Mouse (Mus musculus): Measurements from ENCODE around the gene Slc24a4.
A peak's percentile ranks its signal among the peaks of the same experiment; 100 is the strongest.
"Not testable (repeated sequence)": the region's sequence is repeated elsewhere in the genome, so short reads cannot be mapped to it uniquely, and the experiment has no call there.

Gene Slc24a4

GRCm38 (mm10) chr12:102166691-102167261 is 38.2 kb downstream of the Slc24a4 start:
- no peak for DNase-seq (ENCODE audit: low spot score)

DNA sequence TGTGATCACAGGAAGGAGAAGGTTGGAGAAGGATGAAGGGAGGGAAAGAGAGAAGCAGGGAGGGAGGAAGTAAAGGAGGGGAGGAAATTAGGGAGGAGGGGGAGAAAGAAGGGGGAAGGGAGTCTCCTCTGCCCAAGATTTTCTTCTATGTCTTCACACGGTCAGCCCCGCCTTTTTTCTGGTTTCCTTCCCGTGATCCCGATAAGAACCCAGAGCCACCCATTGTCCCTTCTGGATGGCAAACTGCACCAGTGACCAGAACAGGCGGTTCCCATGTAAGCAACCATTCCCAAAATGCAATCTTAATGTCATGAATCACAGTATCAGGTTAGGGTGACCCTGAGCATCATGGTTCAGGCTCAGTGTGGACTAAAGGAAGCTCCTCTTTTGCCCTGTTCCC is 38.8 kb downstream of the Slc24a4 start:
- no peak for DNase-seq (ENCODE audit: low spot score)

DNA sequence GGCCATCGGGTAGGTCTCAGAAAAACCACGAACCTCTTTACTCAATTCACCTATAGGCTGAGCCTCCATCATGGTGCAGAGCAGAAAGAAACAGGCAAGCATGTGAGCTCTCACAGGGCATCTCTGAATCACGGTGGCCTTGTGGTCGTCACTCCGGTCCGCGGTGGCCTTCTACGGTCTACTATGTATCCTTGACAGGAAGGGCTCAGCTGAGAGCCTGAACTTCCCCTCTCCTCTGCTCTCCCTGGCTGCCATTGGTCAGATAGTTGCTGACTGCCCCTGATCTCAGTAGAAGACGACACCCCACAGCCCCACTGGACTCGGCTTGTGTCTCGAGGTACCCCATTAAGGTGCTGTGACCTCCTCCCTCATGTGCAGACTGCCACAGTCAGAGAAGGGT is 44.2 kb downstream of the Slc24a4 start:
- DNase-seq (ENCODE audit: low spot score) = no peak

DNA sequence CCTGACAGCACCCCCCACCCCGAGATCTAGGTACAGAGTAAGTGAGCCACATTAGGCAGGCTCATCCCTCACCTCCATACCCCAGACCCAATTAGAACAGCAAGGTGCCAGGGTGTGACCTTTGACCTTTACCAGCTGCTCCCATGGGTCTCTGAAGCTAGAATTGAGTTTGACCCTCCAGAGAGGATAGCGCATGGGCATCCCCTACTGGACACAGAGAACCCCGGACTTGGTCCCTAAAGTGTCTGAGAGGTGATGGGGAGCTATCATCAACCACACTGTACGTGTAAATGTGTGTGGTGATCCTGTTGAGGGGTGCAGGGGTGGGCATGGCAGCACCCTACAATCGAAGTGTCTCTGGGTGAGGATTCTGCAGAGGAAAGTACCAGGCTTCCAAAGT is 44.8 kb downstream of the Slc24a4 start:
- DNase-seq (ENCODE audit: low spot score) = no peak

DNA sequence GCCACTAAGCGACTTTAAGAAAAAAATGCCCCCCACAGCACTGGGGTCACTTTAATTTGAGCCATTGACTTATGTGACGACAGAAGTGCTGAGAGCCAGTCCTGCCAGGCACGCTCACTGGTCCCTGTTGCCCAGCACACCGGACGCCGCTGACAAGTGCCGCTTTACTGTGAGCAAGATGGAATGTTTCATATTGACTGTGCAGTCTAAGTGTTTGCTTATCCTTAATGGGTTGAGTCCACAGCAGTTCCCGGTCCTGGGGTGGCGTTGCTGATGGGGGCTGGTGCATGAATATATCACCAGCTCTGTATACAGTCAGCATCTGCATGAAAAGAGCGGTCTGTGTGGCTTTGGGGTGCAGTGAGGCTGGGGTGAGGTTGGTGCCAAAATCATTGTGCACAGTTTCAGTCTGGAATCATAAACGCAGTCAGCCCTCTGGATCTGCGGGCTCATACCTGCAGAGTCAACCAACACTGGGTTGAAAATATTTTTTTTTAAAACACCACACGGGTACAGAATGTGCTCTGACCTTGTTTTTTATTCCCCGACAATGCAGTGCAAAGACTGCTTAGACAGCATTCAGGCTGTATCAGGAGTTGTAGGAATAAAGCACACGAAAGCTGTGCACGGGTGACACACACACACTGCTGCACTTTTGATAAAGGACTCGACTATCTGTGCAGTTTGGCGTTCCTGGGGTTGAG is 52.0 kb downstream of the Slc24a4 start:
- no peak for DNase-seq (ENCODE audit: low spot score)

DNA sequence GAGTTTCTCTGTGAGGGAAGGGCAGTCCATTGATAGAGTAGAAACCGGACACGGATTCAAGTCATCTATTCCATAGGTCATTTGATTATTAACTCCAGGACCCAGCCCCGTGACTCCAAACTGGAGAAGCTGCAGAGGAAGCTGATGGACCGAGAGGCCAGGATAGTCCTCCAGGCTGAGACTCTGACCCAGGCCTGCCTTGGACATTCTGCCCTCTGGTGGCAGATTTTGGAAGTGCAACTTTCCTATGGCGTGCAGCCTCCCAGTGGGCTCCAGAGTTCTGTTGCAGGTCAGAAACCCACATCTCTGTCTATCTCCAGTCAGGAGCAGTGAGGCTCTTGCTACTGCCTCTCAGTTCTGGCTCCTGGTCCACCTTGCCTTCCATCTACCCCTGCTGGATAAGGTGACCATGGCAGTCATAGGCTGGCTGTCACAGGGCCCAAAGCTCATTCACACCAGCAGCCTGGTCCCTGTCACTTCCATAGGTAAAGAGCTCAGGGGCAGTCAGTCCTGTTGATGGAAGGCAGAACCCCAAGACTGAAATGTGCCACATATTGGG is 53.3 kb downstream of the Slc24a4 start:
- DNase-seq (ENCODE audit: low spot score) = no peak

DNA sequence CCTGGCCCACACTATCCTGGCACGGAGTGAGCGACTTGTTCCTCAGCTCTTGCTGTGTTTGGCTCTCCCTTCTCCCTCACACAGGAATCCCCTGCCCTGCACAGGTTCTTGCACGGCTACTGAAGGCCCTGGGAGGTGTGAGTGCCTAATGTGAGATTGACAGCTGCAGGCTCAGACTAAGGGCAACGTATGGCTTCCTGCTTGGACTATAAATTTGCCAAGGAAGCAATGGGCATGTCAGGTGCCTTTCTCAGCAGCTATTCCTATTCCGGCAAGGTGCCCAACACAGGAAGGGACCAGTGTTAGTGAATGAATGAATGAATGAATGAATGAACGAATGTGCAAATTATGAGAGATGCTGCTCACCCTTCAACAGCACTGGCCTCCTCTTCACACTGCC is 54.1 kb downstream of the Slc24a4 start:
- no peak for DNase-seq (ENCODE audit: low spot score)

- DNase-seq (ENCODE audit: low spot score) = peak; percentile 9
Observed at GRCm38 (mm10) chr12:102183201-102183600, 54.7 kb downstream of the Slc24a4 start.

- DNase-seq (ENCODE audit: low spot score) = no peak
Observed at GRCm38 (mm10) chr12:102190820-102191219, 62.3 kb downstream of the Slc24a4 start.

GRCm38 (mm10) chr12:102201516-102201915 is 73.0 kb downstream of the Slc24a4 start:
- no peak for DNase-seq (ENCODE audit: low spot score)

- DNase-seq (ENCODE audit: low spot score) = no peak
Observed at GRCm38 (mm10) chr12:102202901-102203300, 74.4 kb downstream of the Slc24a4 start.

DNA sequence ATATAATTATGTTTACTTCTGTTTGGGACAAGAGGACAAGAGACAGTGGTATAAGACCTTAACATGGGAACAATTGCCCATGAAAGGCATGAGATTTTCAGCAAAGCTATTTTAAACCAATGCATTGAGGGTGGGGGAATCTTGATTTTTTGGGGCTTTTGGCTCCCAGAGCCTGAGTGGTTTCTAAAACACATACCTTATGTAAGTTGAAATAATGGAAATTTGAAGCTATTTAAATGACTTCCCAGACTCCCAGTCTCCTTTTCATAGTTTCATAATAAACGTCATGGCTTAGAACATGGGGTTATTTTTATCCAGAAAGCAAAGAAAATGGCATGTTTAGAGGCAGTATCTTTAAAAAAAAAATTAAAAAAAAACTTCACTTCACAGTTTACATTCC is 77.9 kb downstream of the Slc24a4 start:
- DNase-seq (ENCODE audit: low spot score) = no peak

DNA sequence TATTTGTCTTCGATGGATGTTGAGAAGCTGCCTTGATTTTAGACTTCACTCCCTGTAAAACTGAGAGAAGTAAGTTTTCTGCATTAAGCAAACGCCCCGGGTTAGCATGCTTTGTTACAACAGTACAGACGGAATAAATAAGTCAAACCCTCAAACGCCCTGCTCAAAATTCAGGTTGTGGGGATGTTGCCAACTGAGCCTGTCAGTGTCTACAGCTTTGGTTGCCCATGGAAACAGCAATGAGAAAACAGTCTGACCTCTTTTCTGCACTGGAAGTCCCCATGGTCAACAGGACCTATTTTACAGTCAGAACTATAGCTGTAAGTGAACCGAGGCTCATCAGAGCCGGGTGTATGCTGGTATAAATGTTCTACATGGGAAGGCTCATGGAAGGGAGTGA is 78.7 kb downstream of the Slc24a4 start:
- DNase-seq (ENCODE audit: low spot score) = no peak

DNA sequence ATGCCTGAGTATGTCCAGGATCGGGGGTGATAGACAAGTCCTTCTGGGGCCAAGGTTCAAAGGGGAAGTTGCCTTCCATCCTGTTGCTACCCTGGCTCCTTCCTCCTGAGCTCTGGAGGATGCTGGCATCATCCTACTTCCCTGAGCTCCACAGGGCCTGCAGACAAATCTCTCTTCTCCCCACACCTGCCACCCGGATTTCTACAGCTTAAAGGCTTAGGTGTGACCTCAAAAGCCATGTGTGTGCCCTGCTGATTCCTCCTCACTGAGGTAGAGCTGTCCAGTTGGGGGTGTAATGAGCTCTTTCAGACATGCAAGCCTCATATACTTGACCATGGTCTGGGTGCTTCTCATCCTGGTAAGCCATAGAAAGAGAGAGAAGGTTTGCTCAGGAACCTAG is 82.3 kb downstream of the Slc24a4 start:
- no peak for DNase-seq (ENCODE audit: low spot score)

DNA sequence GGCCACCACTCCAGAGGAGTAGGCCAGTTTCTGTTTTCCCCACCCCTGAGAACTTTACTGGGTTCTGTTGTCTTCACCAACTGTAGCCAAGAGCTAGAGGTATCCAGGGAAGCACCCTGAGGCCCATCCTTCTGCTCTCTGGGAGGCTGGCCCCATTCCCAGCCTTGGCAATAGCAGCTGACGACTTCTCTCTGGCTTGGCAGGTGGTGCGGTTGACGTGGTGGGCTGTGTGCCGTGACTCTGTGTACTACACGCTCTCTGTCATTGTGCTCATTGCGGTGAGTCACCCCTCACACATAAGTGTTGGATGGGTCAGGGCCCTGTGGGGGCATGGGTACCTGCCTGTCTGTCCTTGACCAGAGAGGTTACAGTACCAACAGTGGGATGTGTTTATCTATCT is 94.9 kb downstream of the Slc24a4 start:
- DNase-seq (ENCODE audit: low spot score) = no peak

GRCm38 (mm10) chr12:102224112-102224511 is 95.6 kb downstream of the Slc24a4 start:
- DNase-seq (ENCODE audit: low spot score) = not testable (repeated sequence)

DNA sequence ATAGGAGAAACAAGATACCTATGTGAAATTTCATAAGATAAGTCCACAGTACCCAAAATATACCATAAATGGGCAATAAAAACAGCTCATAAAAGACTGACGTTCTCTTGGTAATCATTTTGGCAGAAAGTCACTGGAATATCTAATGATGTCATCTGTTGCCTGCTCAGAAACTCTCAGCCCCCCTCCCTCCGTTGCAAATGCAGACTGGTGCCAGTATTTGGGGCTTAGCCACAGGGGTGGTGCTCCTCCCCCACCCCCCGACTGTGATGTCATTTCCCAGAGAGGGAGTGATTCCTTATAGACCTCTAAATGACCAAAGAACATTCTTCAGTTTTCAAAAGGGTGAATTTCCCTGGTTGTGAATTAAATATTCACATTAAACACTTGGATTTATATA is 96.6 kb downstream of the Slc24a4 start:
- no peak for DNase-seq (ENCODE audit: low spot score)

- no peak for DNase-seq (ENCODE audit: low spot score)
Observed at GRCm38 (mm10) chr12:102235551-102235950, 107.0 kb downstream of the Slc24a4 start.

GRCm38 (mm10) chr12:102236317-102236716 is 107.8 kb downstream of the Slc24a4 start:
- DNase-seq (ENCODE audit: low spot score) = no peak

DNA sequence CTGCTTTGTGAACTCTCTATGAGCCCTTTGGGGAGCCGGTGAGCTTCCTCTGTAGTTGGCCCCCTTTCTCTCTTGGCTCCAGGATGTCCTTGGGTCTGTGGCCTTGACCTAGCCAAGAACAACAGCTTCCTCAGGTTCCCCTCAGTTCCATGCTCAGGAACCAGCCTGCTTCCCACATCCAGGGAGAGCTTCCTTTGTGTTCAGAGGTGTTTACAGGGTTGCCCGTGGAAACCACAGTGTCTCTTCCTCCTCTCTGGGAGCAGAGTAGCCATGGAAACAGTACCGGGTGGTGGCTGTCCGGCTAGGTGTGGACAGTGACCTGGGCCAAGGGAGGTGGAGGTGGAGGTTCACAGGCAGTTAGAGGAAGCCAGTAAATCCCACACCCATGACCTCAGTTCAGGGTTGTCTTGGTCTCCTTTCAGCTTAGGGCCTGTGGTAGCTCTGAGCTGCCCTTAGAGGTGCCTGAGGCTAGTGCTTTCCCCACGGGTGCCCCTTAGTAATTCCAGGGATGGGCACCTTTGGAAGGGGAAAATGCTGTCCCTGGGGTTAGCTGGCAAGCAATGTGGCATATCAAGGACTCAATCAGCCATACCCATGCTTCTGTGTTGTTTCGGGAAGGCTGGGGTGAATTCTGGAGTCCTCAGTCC is 113.7 kb downstream of the Slc24a4 start:
- DNase-seq (ENCODE audit: low spot score) = peak; percentile 6

- no peak for DNase-seq (ENCODE audit: low spot score)
Observed at GRCm38 (mm10) chr12:102243915-102244314, 115.4 kb downstream of the Slc24a4 start.

- DNase-seq (ENCODE audit: low spot score) = no peak
Observed at GRCm38 (mm10) chr12:102246226-102246625, 117.7 kb downstream of the Slc24a4 start.

DNA sequence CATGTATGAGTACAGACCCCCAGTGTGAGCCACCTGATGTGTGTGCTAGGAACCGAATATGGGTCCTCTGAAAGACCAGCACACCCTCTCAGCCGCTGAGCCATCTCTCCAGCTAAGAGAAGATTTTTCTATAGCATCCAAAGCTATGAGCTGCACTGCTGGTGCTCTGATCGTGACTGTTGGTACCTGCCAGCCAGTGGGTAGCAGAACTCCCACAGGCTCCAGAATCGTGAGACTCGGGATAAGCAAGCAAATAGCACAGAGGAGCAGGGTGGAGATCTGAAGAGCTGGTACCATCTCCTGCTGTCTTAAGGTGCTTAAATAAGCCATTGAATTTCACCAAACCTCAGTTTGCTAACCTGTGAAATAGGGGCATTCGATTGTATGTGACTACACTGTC is 119.6 kb downstream of the Slc24a4 start:
- DNase-seq (ENCODE audit: low spot score) = no peak

All from ovary, adult 18-20 months (tissue).